Mouse (Mus musculus) kidney, adult 2 months (tissue): Measurements from ENCODE around the gene Ptges2. TPM values are rescaled to one million over a fixed set of nuclear protein-coding genes. Genes with fewer than 3 reads are reported as not detected.

Experiments used
- DNase-seq: peaks from one replicate; pipeline ENCODE4 v3.0.0; 2021
- H3K27ac ChIP-seq: fragments of 200-500 bp; 2 replicates; pipeline ENCODE4 v1.5.1; 2012; ENCODE audit warnings: low read depth, low read length, control low read depth, inconsistent platforms; ENCODE audit not compliant: insufficient read depth
- H3K27me3 ChIP-seq: fragments of 200-500 bp; replicated peaks from 2 replicates; pipeline ENCODE4 v1.6.1; 2012; ENCODE audit warnings: mild to moderate bottlenecking, moderate library complexity, low read length, inconsistent platforms; ENCODE audit not compliant: control insufficient read depth, insufficient read depth
- H3K36me3 ChIP-seq: fragments of 200-500 bp; 2 replicates; pipeline ENCODE4 v1.6.1; 2012; ENCODE audit warnings: mild to moderate bottlenecking, moderate library complexity, low read length, inconsistent platforms; ENCODE audit not compliant: control insufficient read depth, insufficient read depth
- H3K4me1 ChIP-seq: fragments of 200-500 bp; 2 replicates; pipeline ENCODE4 v1.6.1; 2011; ENCODE audit warnings: low read length; ENCODE audit not compliant: control insufficient read depth, insufficient read depth
- H3K4me3 ChIP-seq: fragments of 200-500 bp; 2 replicates; pipeline ENCODE4 v1.5.1; 2011; ENCODE audit warnings: mild to moderate bottlenecking, low read depth, low read length, control low read depth; ENCODE audit not compliant: insufficient read depth
- CTCF ChIP-seq: fragments of 200-500 bp; conservative IDR thresholded peaks from 2 replicates; pipeline ENCODE4 v1.5.1; 2011; ENCODE audit warnings: low read depth, mild to moderate bottlenecking, control low read depth, low read length, moderate library complexity, mixed read lengths; ENCODE audit not compliant: insufficient read depth, insufficient read length
- POLR2A ChIP-seq: fragments of 200-500 bp; IDR thresholded peaks from one replicate; pipeline ENCODE4 v1.6.1; 2011; ENCODE audit warnings: low read depth, low read length, control low read depth
- WGBS: fragments of 180-500 bp; shearing (Covaris S2); methylation state at CpG from one replicate; pipeline ENCODE4 v1.1.7; 2018; 5-methylcytosine and 5-hydroxymethylcytosine counted together
- polyA plus RNA-seq: library from polyadenylated mRNA; depleted of rRNA; stranded (reverse); fragments of >200 nt; gene quantifications from 2 replicates; pipeline ENCODE4 v1.2.3, GENCODE M21; 2012; rRNA removed

Gene Ptges2
- polyA plus RNA-seq, result 69.7 and 80.6 TPM in 2 replicates

DNA sequence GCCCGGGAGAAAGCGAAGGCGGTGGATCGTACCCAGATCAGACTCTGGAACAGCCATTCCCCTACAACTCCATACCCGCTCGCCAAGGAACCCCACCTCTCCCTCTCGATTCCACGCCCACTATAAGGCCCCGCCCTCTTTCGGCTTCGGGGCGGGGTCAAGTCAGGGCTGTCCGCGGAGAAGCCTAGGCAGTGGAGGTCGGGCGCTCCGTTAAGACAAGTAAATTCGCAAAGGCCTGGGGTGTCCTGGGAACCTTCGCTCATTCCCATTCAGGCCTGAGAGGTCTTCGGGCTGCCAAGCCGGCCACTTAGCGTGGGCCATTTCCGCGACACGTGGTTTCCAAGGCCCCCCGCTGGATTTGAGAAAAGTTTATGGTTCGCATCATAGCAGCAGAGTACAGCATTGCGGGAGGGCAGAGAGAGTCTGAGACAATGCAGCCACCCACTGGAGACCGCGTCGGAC is at the start of gene Ptges2:
Ptges2 (plus strand) TSS at position 413 of the 462 bp plus-strand sequence.
- peaks cover 10% of the 10 kb centered on the region; the same call in 1 of the 2 replicates for H3K4me1 ChIP-seq
- no peaks in the 10 kb centered on the region for H3K36me3 ChIP-seq
- H3K27ac ChIP-seq, result peak within 1 kb of the TSS; percentile 90
- peak; percentile 27 for TF ChIP-seq POLR2A
- no peak for TF ChIP-seq CTCF
- 0% methylated on average over 31 of the region's 31 CpGs for WGBS
- peak within 1 kb of the TSS; percentile 97 for H3K4me3 ChIP-seq
- H3K27me3 ChIP-seq, result no peaks in the 10 kb centered on the region
- peak; percentile 96 for DNase-seq

DNA sequence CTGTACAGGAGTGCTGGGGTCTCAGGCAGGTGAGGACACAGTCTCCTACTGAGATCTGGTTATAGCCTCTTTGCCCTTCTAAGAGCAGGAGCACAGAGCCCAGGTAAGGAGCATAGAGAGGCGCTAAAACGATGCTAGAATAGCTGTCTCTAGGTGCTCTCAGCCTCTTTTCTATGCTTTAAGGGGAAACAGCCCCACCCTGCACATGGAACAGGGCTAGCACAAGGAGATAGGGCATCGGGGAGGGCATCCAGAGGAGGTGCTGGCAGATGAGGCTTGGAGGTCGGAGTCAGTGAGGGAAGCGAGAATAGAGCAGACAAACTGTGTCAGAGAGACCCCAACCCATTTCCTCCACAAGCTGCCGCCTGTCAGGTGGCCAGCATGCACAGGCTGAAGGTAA is 48.7 kb upstream of the Ptges2 start:
- Histone ChIP-seq H3K4me3 (no peak overlapping the region), H3K27ac (no peak overlapping the region), H3K4me1 (no peaks in the 10 kb centered on the region), H3K27me3 (no peaks in the 10 kb centered on the region), H3K36me3 (no peaks in the 10 kb centered on the region)
- no peak for DNase-seq
- TF ChIP-seq CTCF, result no peak
- TF ChIP-seq POLR2A, result no peak
- 83% methylated on average over 6 of the region's 6 CpGs for WGBS

DNA sequence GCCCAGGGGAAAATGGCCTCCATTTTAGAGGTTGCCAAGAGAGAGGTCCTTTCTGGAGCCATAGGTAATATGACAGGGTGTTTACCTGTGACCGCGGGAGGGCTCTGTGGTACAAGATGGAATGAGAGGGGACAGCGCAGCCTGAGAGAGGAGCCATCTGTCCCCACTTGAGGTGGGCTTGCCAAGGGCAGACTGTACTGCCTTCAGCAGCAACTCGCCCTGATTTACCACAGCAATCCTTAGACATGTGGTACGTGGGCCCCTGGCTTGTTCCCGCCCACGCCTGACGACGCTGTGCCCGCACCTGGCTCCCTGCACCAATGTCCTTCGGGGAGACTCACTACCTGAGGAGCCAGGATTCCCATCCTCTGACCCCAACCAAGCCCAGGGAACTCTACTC is 47.4 kb upstream of the Ptges2 start:
- Histone ChIP-seq H3K4me3 (no peak overlapping the region), H3K4me1 (peaks cover under 1% of the 10 kb centered on the region; the same call in 1 of the 2 replicates), H3K27me3 (no peaks in the 10 kb centered on the region; the same call in 1 of the 2 replicates), H3K27ac (no peak overlapping the region), H3K36me3 (no peaks in the 10 kb centered on the region)
- 86% methylated on average over 11 of the region's 11 CpGs for WGBS
- no peak for DNase-seq
- no peak for TF ChIP-seq POLR2A
- no peak for TF ChIP-seq CTCF

DNA sequence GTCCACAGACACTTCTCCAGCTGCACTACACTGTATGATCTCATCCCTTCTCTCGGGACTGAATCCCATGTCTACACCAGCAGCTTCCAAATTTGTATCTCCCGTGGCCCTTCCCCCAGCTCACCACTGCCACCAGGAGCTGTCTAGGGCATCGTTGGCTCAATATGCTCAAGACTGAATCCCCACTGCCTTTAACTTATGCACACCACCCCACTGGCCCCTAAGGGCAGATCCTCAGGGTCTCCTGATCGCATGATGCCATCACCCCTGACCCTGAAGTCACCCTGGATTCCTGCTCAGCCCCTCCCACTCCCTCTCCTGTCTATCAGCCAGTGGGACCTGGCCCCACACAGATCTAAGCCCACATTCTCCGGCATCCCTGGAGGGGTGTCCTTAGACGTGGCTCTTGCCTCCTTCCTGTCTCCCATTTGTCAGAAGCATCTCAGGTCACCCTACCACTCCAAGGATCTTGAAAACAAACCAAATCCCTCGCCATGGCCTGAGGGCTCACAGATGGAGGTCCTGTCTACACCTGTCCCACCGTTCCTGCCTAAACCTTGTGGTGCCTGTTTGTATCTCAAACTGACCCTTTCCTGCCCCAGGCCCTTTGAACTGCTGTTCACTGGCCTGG is 46.0 kb upstream of the Ptges2 start:
- DNase-seq, result no peak
- no peak overlapping the region for H3K4me3 ChIP-seq
- H3K27me3 ChIP-seq, result no peaks in the 10 kb centered on the region; the same call in 1 of the 2 replicates
- no peaks in the 10 kb centered on the region for H3K36me3 ChIP-seq
- H3K27ac ChIP-seq, result no peak overlapping the region
- H3K4me1 ChIP-seq, result peaks cover 3% of the 10 kb centered on the region; the same call in 1 of the 2 replicates
- TF ChIP-seq CTCF (no peak), POLR2A (no peak)
- 74% methylated on average over 8 of the region's 8 CpGs for WGBS

DNA sequence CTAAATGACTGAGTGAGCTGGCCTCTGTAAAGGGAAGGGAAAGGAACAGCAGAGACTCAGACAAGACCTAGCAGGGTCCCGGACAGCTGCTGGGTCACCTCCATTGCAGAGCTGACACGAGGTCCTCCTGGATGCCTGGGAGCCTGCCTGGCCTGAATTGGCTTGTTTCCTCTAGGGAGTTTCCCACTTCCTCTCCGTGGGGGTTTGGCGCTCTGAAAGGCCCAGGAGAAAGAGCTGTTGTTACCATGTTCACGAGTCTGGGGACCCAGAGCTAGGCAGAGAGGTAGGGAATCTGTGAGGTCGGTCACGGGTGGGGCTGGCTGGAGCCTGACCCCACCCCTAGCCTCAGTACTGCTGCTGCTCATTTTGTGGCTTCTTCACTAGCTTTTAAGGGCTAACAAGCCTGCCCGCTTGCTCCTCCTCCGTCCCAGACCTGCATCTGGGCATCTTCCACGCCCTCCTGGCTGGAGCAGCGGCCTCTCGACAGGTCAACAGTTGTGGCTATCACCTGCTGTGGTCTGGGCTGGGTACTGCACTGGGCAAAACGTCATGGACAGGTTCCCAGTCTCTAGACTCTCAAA is 45.1 kb upstream of the Ptges2 start:
- peaks cover 3% of the 10 kb centered on the region; the same call in 1 of the 2 replicates for H3K4me1 ChIP-seq
- 58% methylated on average over 13 of the region's 13 CpGs for WGBS
- H3K4me3 ChIP-seq, result no peak overlapping the region
- DNase-seq, result no peak
- H3K27me3 ChIP-seq, result no peaks in the 10 kb centered on the region; the same call in 1 of the 2 replicates
- no peaks in the 10 kb centered on the region for H3K36me3 ChIP-seq
- H3K27ac ChIP-seq, result no peak overlapping the region
- TF ChIP-seq POLR2A, result no peak
- TF ChIP-seq CTCF, result no peak

DNA sequence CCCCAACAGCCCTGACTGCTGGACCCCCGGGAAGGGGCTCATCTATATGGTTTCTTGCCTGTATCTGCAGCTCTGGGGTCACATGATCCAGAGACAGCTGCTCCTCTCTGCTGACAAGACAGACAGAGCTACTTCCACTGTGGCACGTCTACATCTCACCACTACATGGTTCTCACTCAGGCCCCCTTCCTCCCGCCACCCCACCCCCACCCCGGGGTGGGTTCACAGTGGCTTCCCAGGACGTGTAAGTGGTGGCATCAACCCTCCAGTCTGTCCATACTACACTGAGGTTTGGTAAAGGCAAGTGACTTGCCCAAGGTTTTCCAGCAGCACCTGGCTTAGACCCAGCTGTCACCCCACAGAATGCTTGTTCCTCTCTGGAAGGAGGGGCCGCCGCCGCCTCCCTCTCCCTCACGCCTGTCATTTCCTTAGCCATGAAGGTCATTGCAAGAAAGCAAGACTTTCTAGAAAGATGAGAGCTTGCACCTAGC is 44.2 kb upstream of the Ptges2 start:
- 66% methylated on average over 9 of the region's 9 CpGs for WGBS
- H3K27ac ChIP-seq, result no peak overlapping the region
- H3K27me3 ChIP-seq, result no peaks in the 10 kb centered on the region; the same call in 1 of the 2 replicates
- H3K4me1 ChIP-seq, result peaks cover 3% of the 10 kb centered on the region; the same call in 1 of the 2 replicates
- H3K36me3 ChIP-seq, result no peaks in the 10 kb centered on the region
- H3K4me3 ChIP-seq, result no peak overlapping the region
- no peak for TF ChIP-seq POLR2A
- no peak for TF ChIP-seq CTCF
- no peak for DNase-seq
